Mouse (Mus musculus): ENCODE results near the gene Fam216a.

- TF ChIP-seq CTCF (IDR thresholded peaks at IDR 0.05; ENCODE audit: low read depth), result no peak
- TF ChIP-seq EP300 (IDR thresholded peaks at IDR 0.05; ENCODE audit: low read depth), result no peak
Observed at GRCm38 (mm10) chr5:122325477-122325876, 46.7 kb downstream of the Fam216a start.
